Mouse (Mus musculus) mouse embryonic stem cell (cell line): ENCODE measurements around the gene Tor4a.

Source experiments
- in situ Hi-C, 2 experiments: fragments of 300-500 bp; cut with MboI; formaldehyde crosslinking; loops; 1 replicate in 1 of 2; 3 replicates in 1 of 2; pipeline ENCODE4 v1.14.3; 2019 to 2020; ENCODE audit warnings: low sequenced_read_pairs in 2 of 2, low pct_unique_long_range_greater_than_20kb in 1 of 2, mixed read lengths in 1 of 2; ENCODE audit not compliant: unreplicated experiment in 1 of 2

Gene Tor4a

GRCm38 (mm10) chr2:25227406-25227805 lies 30.7 kb upstream of the Tor4a start:
- in situ Hi-C loops: no loop called here

GRCm38 (mm10) chr2:25226864-25227263 lies 30.2 kb upstream of the Tor4a start:
- in situ Hi-C loops: no loop called here

GRCm38 (mm10) chr2:25225811-25226379 lies 29.2 kb upstream of the Tor4a start:
- in situ Hi-C loops: no loop called here

- in situ Hi-C loops: no loop called here
These were observed 28.4 kb upstream of the Tor4a start for GRCm38 (mm10) chr2:25224766-25225752.

- in situ Hi-C loops: no loop called here
These were observed 27.7 kb upstream of the Tor4a start, which contains the start of gene Tubb4b for GRCm38 (mm10) chr2:25224492-25224765. Tubb4b (minus strand) TSS chr2:25224702.

- in situ Hi-C loops: no loop called here
These were observed 27.2 kb upstream of the Tor4a start for GRCm38 (mm10) chr2:25223681-25224491.

GRCm38 (mm10) chr2:25221331-25221772 lies 24.7 kb upstream of the Tor4a start:
- in situ Hi-C loops: no loop called here

GRCm38 (mm10) chr2:25218445-25218844 lies 21.8 kb upstream of the Tor4a start, which contains the start of gene Fam166a:
Fam166a (plus strand) TSS chr2:25218745.
- in situ Hi-C loops: no loop called here

GRCm38 (mm10) chr2:25217666-25218065 lies 21.0 kb upstream of the Tor4a start:
- in situ Hi-C loops: no loop called here

- in situ Hi-C loops: no loop called here
These were observed 17.8 kb upstream of the Tor4a start, which contains the start of gene Stpg3 for GRCm38 (mm10) chr2:25214444-25214843. Stpg3 (minus strand) TSS chr2:25214637.

GRCm38 (mm10) chr2:25213266-25213865 lies 16.7 kb upstream of the Tor4a start:
- in situ Hi-C loops: no loop called here

- in situ Hi-C loops: no loop called here
These were observed 14.5 kb upstream of the Tor4a start, which contains the start of gene Nelfb for GRCm38 (mm10) chr2:25211121-25211670. Nelfb (minus strand) TSS chr2:25211489.

GRCm38 (mm10) chr2:25210686-25211085 lies 14.0 kb upstream of the Tor4a start:
- in situ Hi-C loops: no loop called here

GRCm38 (mm10) chr2:25207593-25207992 lies 10.9 kb upstream of the Tor4a start:
- in situ Hi-C loops: no loop called here

- in situ Hi-C loops: no loop called here
These were observed 7.0 kb upstream of the Tor4a start for GRCm38 (mm10) chr2:25203631-25204214.

GRCm38 (mm10) chr2:25200631-25201030 lies 3.9 kb upstream of the Tor4a start:
- in situ Hi-C loops: no loop called here

- in situ Hi-C loops: loop anchor here in 1 of 2 experiments (10.0 kb wide), 1 partner anchor 57 kb away; the partner anchor contains the start of gene Tmem203
These were observed 1.3 kb upstream of the Tor4a start for GRCm38 (mm10) chr2:25197946-25198345.

GRCm38 (mm10) chr2:25197191-25197590 lies 505 bp upstream of the Tor4a start:
- in situ Hi-C loops: loop anchor here in 1 of 2 experiments (10.0 kb wide), 1 partner anchor 58 kb away; the partner anchor contains the start of gene Tmem203
